ENCODE assay signal across 8 mouse cellular contexts in genomic region chr11:100574708-100575483, GRCm38 (mm10). TPM values are rescaled to one million over a fixed set of nuclear protein-coding genes. Genes with fewer than 3 reads are reported as not detected.
A peak's percentile ranks its signal among the peaks of the same experiment; 100 is the strongest.
DNase-seq lines count a peak whose midpoint lies in the region; ATAC-seq and TF ChIP-seq lines count a peak whose summit lies in the region.

Gene Cnp, plus strand, starts transcription at chr11:100574904.

- ATAC-seq in G1E (ENCODE audit: extremely low read depth, insufficient number of reproducible peaks, low FRiP score, poor library complexity, severe bottlenecking), result no peak
- peak; percentile 38 for ATAC-seq in frontal cortex, adult (ENCODE audit: low TSS enrichment)
- ATAC-seq in lung, embryonic 16.5 days (ENCODE audit: low read depth), result peak; percentile 89

- peak within 1 kb of the TSS; percentile 81 for H3K9ac ChIP-seq in lung, embryonic 16.5 days (ENCODE audit: low read length)

- peaks cover 30% of the 10 kb centered on the region for H3K4me1 ChIP-seq in G1E (ENCODE audit: insufficient read depth, low read depth, low read length)
- peaks cover 45% of the 10 kb centered on the region for H3K4me1 ChIP-seq in hindbrain, embryonic 10.5 days (replicated peaks)
- H3K4me1 ChIP-seq in lung, embryonic 16.5 days (replicated peaks; ENCODE audit: control insufficient read depth, insufficient read depth, low read length), result peaks cover 19% of the 10 kb centered on the region

- WGBS in hindbrain, embryonic 10.5 days, result 3% methylated on average over 47 of the region's 47 CpGs
- under 1% methylated on average over 47 of the region's 47 CpGs for WGBS in lung, embryonic 16.5 days

- H3K4me2 ChIP-seq in lung, embryonic 16.5 days (ENCODE audit: low read depth, low read length), result peak within 1 kb of the TSS; percentile 60

- H3K9me3 ChIP-seq in G1E (replicated peaks), result no peaks in the 10 kb centered on the region
- no peaks in the 10 kb centered on the region for H3K9me3 ChIP-seq in hindbrain, embryonic 10.5 days
- H3K9me3 ChIP-seq in lung, embryonic 16.5 days (ENCODE audit: control insufficient read depth, low read length), result 0 out of 2 replicates have a peak, but pooled peaks cover 2% of the 10 kb centered on the region

- peaks cover 43% of the 10 kb centered on the region for H3K36me3 ChIP-seq in G1E (replicated peaks)
- H3K36me3 ChIP-seq in hindbrain, embryonic 10.5 days, result peaks cover 37% of the 10 kb centered on the region
- H3K36me3 ChIP-seq in lung, embryonic 16.5 days (ENCODE audit: control insufficient read depth, insufficient read depth, low read length), result peaks cover 6% of the 10 kb centered on the region; the same call in 1 of the 2 replicates

- peak within 1 kb of the TSS; percentile 72 for H3K4me3 ChIP-seq in G1E (ENCODE audit: low read depth, low read length)
- peak within 1 kb of the TSS; percentile 69 for H3K4me3 ChIP-seq in hindbrain, embryonic 10.5 days
- peak within 1 kb of the TSS; percentile 82 for H3K4me3 ChIP-seq in lung, embryonic 16.5 days (ENCODE audit: low read length)

- H3K27ac ChIP-seq in hindbrain, embryonic 10.5 days, result peak within 1 kb of the TSS; percentile 88
- H3K27ac ChIP-seq in lung, embryonic 16.5 days (ENCODE audit: low read length), result peak within 1 kb of the TSS; percentile 77

- H3K27me3 ChIP-seq in G1E (ENCODE audit: insufficient read depth, low read length), result peaks cover 4% of the 10 kb centered on the region; the same call in 1 of the 2 replicates
- H3K27me3 ChIP-seq in hindbrain, embryonic 10.5 days (ENCODE audit: insufficient read depth, poor library complexity, severe bottlenecking), result peaks cover 25% of the 10 kb centered on the region
- peaks cover 3% of the 10 kb centered on the region for H3K27me3 ChIP-seq in lung, embryonic 16.5 days (ENCODE audit: control insufficient read depth, insufficient read depth, low read depth, low read length)

- TF ChIP-seq CTCF in G1E (IDR thresholded peaks at IDR 0.05; ENCODE audit: low read depth, low read length), result no peak

- DNase-seq in G1E (ENCODE audit: low spot score), result peak; percentile 75
- peak; percentile 55 for DNase-seq in cerebellum, adult 8-10 months
- DNase-seq in hindbrain, embryonic 10.5 days (ENCODE audit: low spot score), result peak; percentile 63
- DNase-seq in layer of hippocampus, adult 9-10 months (ENCODE audit: low spot score), result peak; percentile 47
- DNase-seq in ovary, adult 18-20 months (ENCODE audit: low spot score), result peak; percentile 59
- DNase-seq in thymus, postnatal 10 days (ENCODE audit: low spot score in 2 of 2), result peak; percentile 81 to 91

RNA-seq across cellular contexts. Expression of gene Cnp, which starts in this region (rescaled TPM):
- total RNA-seq in G1E (2014; fragmentation: Nextera tagmentation) (1.1 and 2.7 TPM in 2 replicates), G1E (2017) (4.8 and 5.9 TPM in 2 replicates)
- 5.1 and 5.9 TPM in 2 replicates for polyA plus RNA-seq in G1E (2012)
- 22.7 and 27.3 TPM in 2 replicates for polyA plus RNA-seq in hindbrain, embryonic 10.5 days (2016; fragmentation: Nextera tagmentation; extraction: Ambion mirVana)
- 35.2 and 35.5 TPM in 2 replicates for polyA plus RNA-seq in lung, embryonic 16.5 days (2015; fragmentation: Nextera tagmentation; extraction: Ambion mirVana)
